Mouse (Mus musculus) forebrain, embryonic 14.5 days (tissue): ENCODE measurements at regions not wholly inside any gene's neighbourhood (a gene's known extent, or its start where the extent isn't known, plus 50 kb on each side); places are given as distances from the start of the nearest gene placed in this dataset.

ENCODE experiments used
- ATAC-seq: fragments of 200-750 bp; cut with Nextera tagmentation; 2 replicates; pipeline ENCODE4 v1.8.0; 2017; ENCODE audit warnings: mild to moderate bottlenecking, moderate library complexity
- DNase-seq: peaks from one replicate; pipeline ENCODE4 v3.0.0-alpha.2; 2015; ENCODE audit warnings: low spot score
- H3K27ac ChIP-seq: fragments of 300-500 bp; sonication (generic); 2 replicates; pipeline ENCODE4 v1.5.1; 2014; ENCODE audit warnings: low read depth, mild to moderate bottlenecking, control low read depth, low read length, moderate library complexity
- H3K27me3 ChIP-seq: fragments of 300-500 bp; sonication (generic); replicated peaks from 2 replicates; pipeline ENCODE4 v1.6.1; 2014; ENCODE audit warnings: low read length, control low read depth, mixed read lengths; ENCODE audit not compliant: control insufficient read depth, insufficient read depth
- H3K36me3 ChIP-seq: fragments of 300-500 bp; sonication (generic); 2 replicates; pipeline ENCODE4 v1.6.1; 2014; ENCODE audit warnings: low read length, control low read depth; ENCODE audit not compliant: control insufficient read depth, insufficient read depth
- H3K4me1 ChIP-seq: fragments of 300-500 bp; sonication (generic); 2 replicates; pipeline ENCODE4 v1.6.1; 2014; ENCODE audit warnings: antibody characterized with exemption, low read length, control low read depth; ENCODE audit not compliant: control insufficient read depth, insufficient read depth
- H3K4me2 ChIP-seq: fragments of 300-500 bp; sonication (generic); 2 replicates; pipeline ENCODE4 v1.6.1; 2014; ENCODE audit warnings: mild to moderate bottlenecking, control low read depth, low read length
- H3K4me3 ChIP-seq: fragments of 300-500 bp; sonication (generic); 2 replicates; pipeline ENCODE4 v1.5.1; 2014; ENCODE audit warnings: low read depth, low read length, control low read depth
- H3K9ac ChIP-seq: fragments of 300-500 bp; sonication (generic); 2 replicates; pipeline ENCODE4 v1.6.1; 2014; ENCODE audit warnings: mild to moderate bottlenecking, low read length, control low read depth, moderate library complexity
- H3K9me3 ChIP-seq: fragments of 300-500 bp; sonication (generic); replicated peaks from 2 replicates; pipeline ENCODE4 v1.6.1; 2016; ENCODE audit warnings: low read length, control low read depth, mixed read lengths; ENCODE audit not compliant: control insufficient read depth
- WGBS: fragments of 180-500 bp; shearing (Covaris S2); extraction: QIAGEN DNeasy Blood & Tissue Kit; methylation state at CpG from one replicate; pipeline ENCODE4 v1.1.7; 2014; 5-methylcytosine and 5-hydroxymethylcytosine counted together

- H3K4me1 ChIP-seq: no peaks in the 10 kb centered on the region
- WGBS: 61% methylated on average over 3 of the region's 3 CpGs
- DNase-seq (peak; percentile 33), ATAC-seq (no peak)
- no peaks in the 10 kb centered on the region for H3K36me3 ChIP-seq
- H3K4me2 ChIP-seq: no peak overlapping the region
- no peaks in the 10 kb centered on the region for H3K27me3 ChIP-seq
- no peak overlapping the region for H3K27ac ChIP-seq
- no peak overlapping the region for H3K4me3 ChIP-seq
- no peak overlapping the region for H3K9ac ChIP-seq
- no peaks in the 10 kb centered on the region for H3K9me3 ChIP-seq
Observed at GRCm38 (mm10) chr7:125270711-125271110, 173.8 kb upstream of the Kdm8 start.

DNA sequence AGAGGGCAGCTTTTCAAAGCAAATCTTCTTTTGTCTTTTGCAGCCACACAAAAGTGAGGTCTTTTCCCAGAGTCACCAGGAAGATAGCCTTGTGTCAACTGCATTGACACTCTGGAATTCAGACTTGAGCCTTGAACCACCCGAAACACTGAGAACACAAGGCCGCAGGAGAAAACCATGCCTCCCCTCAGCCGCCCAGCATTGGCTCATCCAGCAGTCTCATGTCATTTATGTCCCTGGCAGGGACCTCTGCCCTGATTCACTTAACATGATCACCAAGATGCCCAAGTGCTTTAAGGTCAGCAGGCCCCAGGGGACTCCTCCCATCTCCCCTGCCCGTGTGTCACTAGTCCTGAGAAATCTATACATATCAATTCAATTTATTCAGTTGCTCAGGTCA, 173.1 kb upstream of the Kdm8 start:
- ATAC-seq: no peak
- H3K4me1 ChIP-seq: no peaks in the 10 kb centered on the region
- 88% methylated on average over 4 of the region's 4 CpGs for WGBS

DNA sequence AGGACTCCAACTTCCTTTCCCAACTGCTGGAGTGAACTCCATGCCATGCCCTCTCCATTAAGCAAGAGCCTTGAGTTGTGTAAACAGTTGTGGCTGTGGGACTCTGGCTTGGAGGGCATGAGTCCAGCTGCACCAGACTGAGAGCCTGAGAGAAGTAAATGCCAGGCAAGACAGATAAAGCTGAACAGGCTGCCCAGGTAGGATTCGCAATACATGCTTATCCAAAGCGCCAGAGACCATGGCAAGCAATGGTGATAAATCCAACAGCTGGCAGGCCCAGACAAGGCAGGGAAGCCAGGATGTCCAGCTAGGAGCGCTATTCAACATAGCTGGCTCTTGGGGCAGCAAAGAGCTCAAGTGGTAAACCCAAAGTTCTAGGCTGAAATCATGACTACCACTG, 163.1 kb upstream of the Kdm8 start:
- no peak overlapping the region for H3K27ac ChIP-seq
- H3K9ac ChIP-seq: no peak overlapping the region
- ATAC-seq (no peak), DNase-seq (no peak)
- no peaks in the 10 kb centered on the region for H3K4me1 ChIP-seq
- H3K27me3 ChIP-seq: no peaks in the 10 kb centered on the region
- H3K9me3 ChIP-seq: no peaks in the 10 kb centered on the region
- H3K36me3 ChIP-seq: no peaks in the 10 kb centered on the region
- H3K4me3 ChIP-seq: no peak overlapping the region
- 87% methylated on average over 3 of the region's 3 CpGs for WGBS
- no peak overlapping the region for H3K4me2 ChIP-seq

More for the DNA sequence above, 173.1 kb upstream of the Kdm8 start:
- H3K4me2 ChIP-seq: no peak overlapping the region
- no peak for DNase-seq
- no peak overlapping the region for H3K27ac ChIP-seq
- H3K36me3 ChIP-seq: no peaks in the 10 kb centered on the region
- H3K27me3 ChIP-seq: no peaks in the 10 kb centered on the region
- H3K4me3 ChIP-seq: no peak overlapping the region
- no peak overlapping the region for H3K9ac ChIP-seq
- H3K9me3 ChIP-seq: no peaks in the 10 kb centered on the region

GRCm38 (mm10) chr7:125295226-125295625, 149.2 kb upstream of the Kdm8 start:
- H3K27ac ChIP-seq: no peak overlapping the region
- peak; percentile 64 for DNase-seq
- H3K9ac ChIP-seq: no peak overlapping the region

DNA sequence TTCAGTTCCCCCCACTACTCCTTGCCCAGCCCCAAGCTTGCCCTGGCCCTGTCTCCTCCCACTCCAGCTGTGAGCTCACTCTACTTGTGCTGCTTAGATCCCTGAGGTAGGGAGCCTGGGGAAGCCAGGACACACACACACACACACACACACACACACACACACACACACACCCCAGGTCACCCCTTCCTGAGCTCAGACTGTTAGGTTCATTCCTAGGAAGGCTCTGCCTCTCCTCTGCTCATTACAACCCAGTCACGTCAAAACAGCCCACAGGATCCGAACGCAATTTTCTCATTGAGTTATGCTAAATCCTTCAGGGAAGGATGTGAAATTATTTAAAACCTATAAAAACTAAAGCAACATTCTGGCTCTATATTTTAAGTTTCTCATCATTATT, 136.0 kb upstream of the Kdm8 start:
- no peaks in the 10 kb centered on the region for H3K36me3 ChIP-seq
- no peak overlapping the region for H3K9ac ChIP-seq
- 71% methylated on average over 3 of the region's 3 CpGs for WGBS
- no peak overlapping the region for H3K27ac ChIP-seq
- DNase-seq (no peak), ATAC-seq (no peak)
- no peaks in the 10 kb centered on the region for H3K9me3 ChIP-seq
- H3K4me1 ChIP-seq: no peaks in the 10 kb centered on the region; the same call in 1 of the 2 replicates
- no peaks in the 10 kb centered on the region for H3K27me3 ChIP-seq
- H3K4me3 ChIP-seq: no peak overlapping the region
- no peak overlapping the region for H3K4me2 ChIP-seq

More at GRCm38 (mm10) chr7:125295226-125295625, 149.2 kb upstream of the Kdm8 start:
- Histone ChIP-seq H3K4me3 (no peak overlapping the region), H3K9me3 (no peaks in the 10 kb centered on the region), H3K4me2 (no peak overlapping the region), H3K36me3 (no peaks in the 10 kb centered on the region), H3K27me3 (no peaks in the 10 kb centered on the region), H3K4me1 (no peaks in the 10 kb centered on the region)
- peak; percentile 62; the same call in 1 of the 2 replicates for ATAC-seq
- WGBS: 77% methylated on average over 2 of the region's 2 CpGs

- peak; percentile 72 for DNase-seq
- no peak overlapping the region for H3K4me3 ChIP-seq
- no peak overlapping the region for H3K4me2 ChIP-seq
- peak; percentile 65; the same call in 1 of the 2 replicates for ATAC-seq
- no peak overlapping the region for H3K9ac ChIP-seq
- WGBS: 61% methylated on average over 4 of the region's 4 CpGs
- no peaks in the 10 kb centered on the region; the same call in 1 of the 2 replicates for H3K4me1 ChIP-seq
- no peaks in the 10 kb centered on the region for H3K9me3 ChIP-seq
- no peak overlapping the region for H3K27ac ChIP-seq
- no peaks in the 10 kb centered on the region for H3K36me3 ChIP-seq
- H3K27me3 ChIP-seq: no peaks in the 10 kb centered on the region
Observed at GRCm38 (mm10) chr7:125310971-125311370, 133.5 kb upstream of the Kdm8 start.

- Histone ChIP-seq H3K4me1 (no peaks in the 10 kb centered on the region; the same call in 1 of the 2 replicates), H3K9ac (no peak overlapping the region), H3K36me3 (no peaks in the 10 kb centered on the region), H3K27me3 (no peaks in the 10 kb centered on the region), H3K27ac (no peak overlapping the region), H3K4me3 (no peak overlapping the region), H3K9me3 (no peaks in the 10 kb centered on the region), H3K4me2 (no peak overlapping the region)
- DNase-seq (peak; percentile 45), ATAC-seq (peak; percentile 52)
- 65% methylated on average over 3 of the region's 3 CpGs for WGBS
Observed at GRCm38 (mm10) chr7:125313604-125314003, 130.9 kb upstream of the Kdm8 start.

GRCm38 (mm10) chr7:125334769-125335168, 109.7 kb upstream of the Kdm8 start:
- ATAC-seq: no peak
- Histone ChIP-seq H3K27me3 (no peaks in the 10 kb centered on the region), H3K27ac (no peak overlapping the region), H3K4me2 (no peak overlapping the region), H3K4me1 (peaks cover 7% of the 10 kb centered on the region; the same call in 1 of the 2 replicates), H3K9me3 (no peaks in the 10 kb centered on the region), H3K4me3 (no peak overlapping the region), H3K9ac (no peak overlapping the region), H3K36me3 (no peaks in the 10 kb centered on the region)
- 61% methylated on average over 2 of the region's 2 CpGs for WGBS
- peak; percentile 14 for DNase-seq

DNA sequence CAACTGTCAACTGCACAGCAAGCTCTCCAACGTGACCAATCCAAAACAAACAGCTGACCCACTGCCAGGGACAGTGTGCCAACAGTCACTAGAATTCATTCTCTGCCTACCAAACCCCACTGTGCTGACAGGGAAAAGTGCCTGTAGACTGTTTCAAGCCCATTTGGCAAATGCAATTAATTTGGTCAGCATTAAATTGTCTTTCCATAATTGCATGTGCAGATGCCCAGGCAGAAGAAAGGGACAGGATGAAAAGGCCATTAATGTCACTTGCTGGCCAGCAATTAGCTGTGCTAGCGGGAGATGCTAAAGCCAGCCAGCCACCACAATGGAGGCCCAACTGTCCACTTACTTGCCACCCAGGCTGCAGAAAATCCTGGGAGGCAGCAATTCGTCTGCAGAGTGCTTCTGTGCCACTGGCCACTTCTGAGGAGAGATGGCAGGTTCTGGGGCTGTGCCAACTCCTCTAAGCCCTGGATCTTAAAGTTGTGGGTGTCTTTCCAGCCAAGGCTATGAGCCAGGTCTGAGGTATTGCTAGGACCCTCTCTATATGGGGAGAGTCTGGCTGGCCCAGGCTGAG, 108.8 kb upstream of the Kdm8 start:
- Histone ChIP-seq H3K27ac (no peak overlapping the region), H3K4me2 (no peak overlapping the region), H3K9ac (no peak overlapping the region), H3K9me3 (no peaks in the 10 kb centered on the region), H3K27me3 (no peaks in the 10 kb centered on the region), H3K36me3 (no peaks in the 10 kb centered on the region), H3K4me1 (peaks cover 7% of the 10 kb centered on the region; the same call in 1 of the 2 replicates), H3K4me3 (no peak overlapping the region)
- ATAC-seq: peak; percentile 74
- WGBS: 10% methylated on average over 3 of the region's 3 CpGs
- peak; percentile 75 for DNase-seq
